Mouse (Mus musculus): ENCODE results near the gene Mchr1.

GRCm38 (mm10) chr15:81236062-81236461 lies 763 bp downstream of the Mchr1 start:
- TF ChIP-seq POLR2A (IDR thresholded peaks at IDR 0.05; ENCODE audit: borderline replicate concordance, extremely low read depth, low read depth, low read length) = no peak
- TF ChIP-seq CTCF (IDR thresholded peaks at IDR 0.05; ENCODE audit: insufficient read depth, low read length) = no peak

All from lung, adult 2 months (tissue).